ENCODE assay signal across 30 mouse cellular contexts in the genomic region with DNA sequence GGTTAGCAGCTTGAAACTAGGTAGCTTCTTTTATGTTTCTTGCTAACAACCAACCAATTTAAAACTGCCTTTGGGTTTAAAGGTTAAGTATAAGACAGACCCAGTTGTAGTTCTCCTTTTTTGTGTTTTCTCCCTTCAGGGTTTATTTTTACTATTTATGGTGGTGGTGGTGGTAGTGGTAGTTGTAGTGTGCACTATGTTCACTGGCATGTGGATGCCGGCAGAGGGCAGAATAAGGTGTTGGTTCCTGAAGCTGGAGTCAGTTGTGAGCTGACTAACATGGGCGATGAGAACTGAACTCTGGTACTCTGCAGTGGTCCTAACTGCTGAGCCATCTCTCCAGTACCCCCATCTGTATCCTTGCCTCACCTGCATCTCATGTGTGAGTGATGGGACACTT. TPM values are rescaled to one million over a fixed set of nuclear protein-coding genes. Genes with fewer than 3 reads are reported as not detected.
DNase-seq lines count a peak whose midpoint lies in the region; ATAC-seq and TF ChIP-seq lines count a peak whose summit lies in the region.
"Had no signal": no experiment of that assay in that cellular context is flagged by ENCODE, and none has a peak within 500 bp of the region (broad histone marks: within the 10 kb centered on the region; RNA-seq: fewer than 3 reads in every experiment).

No protein-coding gene starts in this region.

- no peaks in the 10 kb centered on the region for H3K27me3 ChIP-seq in heart, embryonic 13.5 days (replicated peaks)
- no peaks in the 10 kb centered on the region for H3K27me3 ChIP-seq in heart, embryonic 10.5 days (ENCODE audit: insufficient read depth, poor library complexity, severe bottlenecking)
- no peaks in the 10 kb centered on the region for H3K27me3 ChIP-seq in E14TG2a.4 (ENCODE audit: insufficient read depth, low read length)
- H3K27me3 ChIP-seq in liver, embryonic 13.5 days = no peaks in the 10 kb centered on the region
- no peaks in the 10 kb centered on the region for H3K27me3 ChIP-seq in hindbrain, postnatal 0 days (ENCODE audit: insufficient read depth, low read length)
- H3K27me3 ChIP-seq: CH12.LX; embryonic facial prominence, embryonic 13.5 days; forebrain, embryonic 12.5 days; hindbrain, embryonic 12.5 days; midbrain, embryonic 15.5 days had no signal

- no peak for ATAC-seq in heart, embryonic 13.5 days (ENCODE audit: extremely low read depth, insufficient number of reproducible peaks, low FRiP score, low TSS enrichment)
- ATAC-seq in liver, embryonic 13.5 days (ENCODE audit: low read depth) = no peak
- ATAC-seq in hindbrain, postnatal 0 days = no peak
- ATAC-seq: activated CD4-positive, CD25-positive, alpha-beta regulatory T cell, adult 4 months; forebrain, postnatal 0 days; intestine, postnatal 0 days; lung, postnatal 0 days; midbrain, embryonic 15.5 days had no signal

- TF ChIP-seq CTCF in E14TG2a.4 (conservative IDR thresholded peaks at IDR 0.05; ENCODE audit: low read length) = peak; percentile 20; the same call in 1 of the 2 replicates
- no peak for TF ChIP-seq CTCF in hindbrain, postnatal 0 days (IDR thresholded peaks at IDR 0.05; ENCODE audit: low read depth)

- no peaks in the 10 kb centered on the region for H3K9me3 ChIP-seq in heart, embryonic 13.5 days
- no peaks in the 10 kb centered on the region for H3K9me3 ChIP-seq in heart, embryonic 10.5 days
- H3K9me3 ChIP-seq in E14TG2a.4 (ENCODE audit: low read length) = no peaks in the 10 kb centered on the region
- no peaks in the 10 kb centered on the region for H3K9me3 ChIP-seq in liver, embryonic 13.5 days (replicated peaks)
- H3K9me3 ChIP-seq in hindbrain, postnatal 0 days (ENCODE audit: low read length) = no peaks in the 10 kb centered on the region
- H3K9me3 ChIP-seq: embryonic facial prominence, embryonic 13.5 days; forebrain, embryonic 12.5 days; hindbrain, embryonic 12.5 days; midbrain, embryonic 15.5 days had no signal

- H3K27ac ChIP-seq in heart, embryonic 13.5 days (replicated peaks) = no peak overlapping the region
- no peak overlapping the region for H3K27ac ChIP-seq in heart, embryonic 10.5 days
- H3K27ac ChIP-seq in liver, embryonic 13.5 days = no peak overlapping the region
- H3K27ac ChIP-seq in hindbrain, postnatal 0 days = no peak overlapping the region
- H3K27ac ChIP-seq: embryonic facial prominence, embryonic 13.5 days; forebrain, embryonic 12.5 days; hindbrain, embryonic 12.5 days; midbrain, embryonic 15.5 days had no signal

- H3K4me1 ChIP-seq in heart, embryonic 13.5 days = peaks cover 73% of the 10 kb centered on the region
- peaks cover 64% of the 10 kb centered on the region for H3K4me1 ChIP-seq in heart, embryonic 10.5 days
- peaks cover 77% of the 10 kb centered on the region for H3K4me1 ChIP-seq in E14TG2a.4 (replicated peaks; ENCODE audit: low read depth, low read length)
- H3K4me1 ChIP-seq in liver, embryonic 13.5 days (replicated peaks) = peaks cover 68% of the 10 kb centered on the region
- peaks cover 9% of the 10 kb centered on the region; the same call in 1 of the 2 replicates for H3K4me1 ChIP-seq in hindbrain, postnatal 0 days (ENCODE audit: insufficient read depth, low read length)

- H3K36me3 ChIP-seq in heart, embryonic 13.5 days = peaks cover 32% of the 10 kb centered on the region
- H3K36me3 ChIP-seq in heart, embryonic 10.5 days = peaks cover 32% of the 10 kb centered on the region
- peaks cover 55% of the 10 kb centered on the region for H3K36me3 ChIP-seq in E14TG2a.4 (ENCODE audit: insufficient read depth, low read length)
- H3K36me3 ChIP-seq in liver, embryonic 13.5 days = peaks cover 42% of the 10 kb centered on the region
- H3K36me3 ChIP-seq in hindbrain, postnatal 0 days (ENCODE audit: insufficient read depth, low read length) = 0 out of 2 replicates have a peak, but pooled peaks cover 6% of the 10 kb centered on the region

- H3K4me3 ChIP-seq in heart, embryonic 13.5 days = no peak overlapping the region
- H3K4me3 ChIP-seq in heart, embryonic 10.5 days = no peak overlapping the region
- H3K4me3 ChIP-seq in E14TG2a.4 (replicated peaks; ENCODE audit: low read length) = no peak overlapping the region
- H3K4me3 ChIP-seq in liver, embryonic 13.5 days (replicated peaks) = 0 out of 2 replicates have a peak overlapping the region, but pooled peaks have one; percentile 0
- H3K4me3 ChIP-seq in hindbrain, postnatal 0 days (ENCODE audit: low read length) = no peak overlapping the region
- H3K4me3 ChIP-seq: embryonic facial prominence, embryonic 13.5 days; forebrain, embryonic 12.5 days; hindbrain, embryonic 12.5 days; midbrain, embryonic 15.5 days had no signal

- DNase-seq in heart, embryonic 10.5 days (ENCODE audit: low spot score) = no peak
- DNase-seq in A20 (ENCODE audit: low read depth, low spot score) = peak; percentile 37
- DNase-seq in liver, embryonic 13.5 days = no peak
- no peak for DNase-seq in yolk sac, embryonic 10.5 days (ENCODE audit: low spot score)
- no peak for DNase-seq in hindbrain, postnatal 0 days (ENCODE audit: low spot score)
- DNase-seq in kidney, postnatal 36 days = no peak
- DNase-seq: cerebellum, adult 18-20 months; cerebellum, postnatal 10 days; forebrain, postnatal 0 days; gastrocnemius, postnatal 14 days; kidney, postnatal 14 days; lung, adult 18-20 months; lung, postnatal 4 days; right cerebral cortex, postnatal 25 days; spleen, adult 18-20 months; thymus, adult 2 months; thymus, postnatal 4 days had no signal

- 91% methylated on average over 2 of the region's 2 CpGs for WGBS in heart, embryonic 13.5 days
- WGBS in heart, embryonic 10.5 days = 97% methylated on average over 2 of the region's 2 CpGs
- WGBS in liver, embryonic 13.5 days (ENCODE audit: insufficient replicate concordance) = 81% methylated on average over 2 of the region's 2 CpGs
- 90% methylated on average over 2 of the region's 2 CpGs for WGBS in hindbrain, postnatal 0 days

- H3K9ac ChIP-seq in heart, embryonic 13.5 days = no peak overlapping the region
- no peak overlapping the region for H3K9ac ChIP-seq in liver, embryonic 13.5 days
- H3K9ac ChIP-seq in hindbrain, postnatal 0 days (replicated peaks; ENCODE audit: low read length) = no peak overlapping the region
- H3K9ac ChIP-seq: embryonic facial prominence, embryonic 13.5 days; forebrain, embryonic 12.5 days; forebrain, postnatal 0 days; hindbrain, embryonic 12.5 days; midbrain, embryonic 15.5 days had no signal

- peak overlapping the region; percentile 24; the same call in 1 of the 2 replicates for H3K4me2 ChIP-seq in heart, embryonic 13.5 days
- peak overlapping the region; percentile 23 for H3K4me2 ChIP-seq in liver, embryonic 13.5 days
- no peak overlapping the region for H3K4me2 ChIP-seq in hindbrain, postnatal 0 days (ENCODE audit: low read depth, low read length)
- H3K4me2 ChIP-seq: forebrain, embryonic 12.5 days; hindbrain, embryonic 12.5 days; midbrain, embryonic 15.5 days had no signal

RNA-seq across cellular contexts. Expression of a gene that starts 49.0 kb away (rescaled TPM):
- polyA plus RNA-seq in heart, embryonic 13.5 days (2015; fragmentation: Nextera tagmentation; extraction: Ambion mirVana) = 1.3 TPM in 2 replicates
- polyA plus RNA-seq in heart, embryonic 10.5 days (2016; fragmentation: Nextera tagmentation; extraction: Ambion mirVana) = 2.9 and 3.3 TPM in 2 replicates
- 0.10 TPM in 2 replicates for polyA plus RNA-seq in liver, embryonic 13.5 days (2015; fragmentation: Nextera tagmentation; extraction: Ambion mirVana)
- 13.7 and 22.2 TPM in 2 replicates for total RNA-seq in hindbrain, postnatal 0 days (2014; rRNA removed)
- polyA plus RNA-seq in hindbrain, postnatal 0 days (2015; fragmentation: Nextera tagmentation; extraction: Ambion mirVana) = 14.2 and 14.6 TPM in 2 replicates
- total RNA-seq: CH12.LX; common myeloid progenitor, adult 5-6 weeks; granulocyte monocyte progenitor cell, adult 5-6 weeks; neutrophil, adult 5-6 weeks had no signal
